13 mouse cellular contexts compared by ENCODE assay signal in the genomic region with DNA sequence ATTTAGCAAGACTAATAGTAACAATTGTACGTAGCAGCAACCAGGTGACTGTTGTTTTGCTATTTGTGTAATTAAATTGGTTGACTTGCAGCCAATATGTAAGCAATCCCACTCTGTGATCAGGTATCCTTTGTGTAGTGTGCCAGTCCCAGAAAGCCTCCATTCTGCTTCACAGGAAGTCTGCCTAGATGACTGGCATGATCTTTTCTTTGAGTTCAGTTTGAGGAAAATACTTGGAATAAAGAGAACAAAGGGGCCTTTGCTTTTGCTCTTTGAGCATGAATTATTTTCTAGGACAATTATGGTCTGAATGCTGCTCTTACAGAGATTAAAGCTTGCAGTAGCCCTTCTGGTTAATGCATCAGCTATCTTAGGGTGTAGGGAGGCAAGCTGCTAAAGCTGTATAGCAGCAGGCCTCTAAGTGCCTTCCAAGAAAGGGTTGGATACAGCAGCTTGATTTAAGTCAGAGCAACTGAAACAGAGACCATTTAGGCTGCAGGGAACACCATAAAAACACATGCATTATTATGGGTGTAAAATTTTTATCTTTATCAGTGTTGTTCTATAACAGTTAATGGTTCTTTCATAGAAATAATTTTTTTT.
DNase-seq lines count a peak whose midpoint lies in the region; ATAC-seq and TF ChIP-seq lines count a peak whose summit lies in the region.
"Had no signal": no experiment of that assay in that cellular context is flagged by ENCODE, and none has a peak within 500 bp of the region (broad histone marks: within the 10 kb centered on the region; RNA-seq: fewer than 3 reads in every experiment).

No protein-coding gene starts in this region.

- no peak overlapping the region for H3K4me2 ChIP-seq in limb, embryonic 11.5 days (ENCODE audit: low read depth, severe bottlenecking)
- H3K4me2 ChIP-seq in forebrain, postnatal 0 days (ENCODE audit: low read depth) = no peak overlapping the region
- no peak overlapping the region for H3K4me2 ChIP-seq in midbrain, embryonic 12.5 days (replicated peaks)
- no peak overlapping the region for H3K4me2 ChIP-seq in kidney, embryonic 14.5 days (replicated peaks; ENCODE audit: low read depth, low read length)
- H3K4me2 ChIP-seq: limb, embryonic 15.5 days had no signal

- 65% methylated on average over 1 of the region's 1 CpGs for WGBS in limb, embryonic 11.5 days
- 89% methylated on average over 1 of the region's 1 CpGs for WGBS in limb, embryonic 10.5 days
- WGBS in forebrain, postnatal 0 days = 7% methylated on average over 1 of the region's 1 CpGs
- WGBS in midbrain, embryonic 12.5 days = 27% methylated on average over 1 of the region's 1 CpGs
- WGBS in kidney, embryonic 14.5 days = 63% methylated on average over 1 of the region's 1 CpGs

- no peak for TF ChIP-seq CTCF in forebrain, postnatal 0 days (IDR thresholded peaks at IDR 0.05; ENCODE audit: low read depth)

- H3K4me1 ChIP-seq in limb, embryonic 11.5 days (ENCODE audit: control insufficient read depth, insufficient read depth, low read length) = 0 out of 2 replicates have a peak, but pooled peaks cover 3% of the 10 kb centered on the region
- H3K4me1 ChIP-seq in limb, embryonic 10.5 days = peaks cover 19% of the 10 kb centered on the region; the same call in 1 of the 2 replicates
- H3K4me1 ChIP-seq in forebrain, postnatal 0 days (ENCODE audit: insufficient read depth) = no peaks in the 10 kb centered on the region
- H3K4me1 ChIP-seq in midbrain, embryonic 12.5 days = peaks cover 9% of the 10 kb centered on the region
- H3K4me1 ChIP-seq in kidney, embryonic 14.5 days (ENCODE audit: control insufficient read depth, insufficient read depth, low read length) = no peaks in the 10 kb centered on the region
- H3K4me1 ChIP-seq: limb, embryonic 15.5 days had no signal

- no peak overlapping the region for H3K4me3 ChIP-seq in limb, embryonic 11.5 days (ENCODE audit: low read depth, low read length)
- no peak overlapping the region for H3K4me3 ChIP-seq in limb, embryonic 10.5 days
- H3K4me3 ChIP-seq in forebrain, postnatal 0 days (ENCODE audit: low read depth, low read length) = no peak overlapping the region
- no peak overlapping the region for H3K4me3 ChIP-seq in midbrain, embryonic 12.5 days
- no peak overlapping the region for H3K4me3 ChIP-seq in kidney, embryonic 14.5 days (ENCODE audit: low read length)
- H3K4me3 ChIP-seq: limb, embryonic 15.5 days had no signal

- no peak overlapping the region for H3K9ac ChIP-seq in limb, embryonic 11.5 days (ENCODE audit: low read length)
- no peak overlapping the region for H3K9ac ChIP-seq in forebrain, postnatal 0 days
- no peak overlapping the region for H3K9ac ChIP-seq in midbrain, embryonic 12.5 days (replicated peaks)
- no peak overlapping the region for H3K9ac ChIP-seq in kidney, embryonic 14.5 days (ENCODE audit: low read depth, low read length)
- H3K9ac ChIP-seq: limb, embryonic 15.5 days had no signal

- H3K9me3 ChIP-seq in limb, embryonic 11.5 days (ENCODE audit: control insufficient read depth, low read length) = no peaks in the 10 kb centered on the region
- H3K9me3 ChIP-seq in limb, embryonic 10.5 days (replicated peaks) = no peaks in the 10 kb centered on the region
- no peaks in the 10 kb centered on the region for H3K9me3 ChIP-seq in forebrain, postnatal 0 days (ENCODE audit: low read length)
- H3K9me3 ChIP-seq in midbrain, embryonic 12.5 days = no peaks in the 10 kb centered on the region
- no peaks in the 10 kb centered on the region for H3K9me3 ChIP-seq in kidney, embryonic 14.5 days (ENCODE audit: control insufficient read depth, low read length)
- H3K9me3 ChIP-seq: G1E; limb, embryonic 15.5 days had no signal

- H3K27ac ChIP-seq in limb, embryonic 11.5 days (replicated peaks; ENCODE audit: low read depth, low read length) = no peak overlapping the region
- H3K27ac ChIP-seq in limb, embryonic 10.5 days = no peak overlapping the region; the same call in 1 of the 2 replicates
- H3K27ac ChIP-seq in forebrain, postnatal 0 days (ENCODE audit: low read depth, low read length) = no peak overlapping the region
- no peak overlapping the region for H3K27ac ChIP-seq in midbrain, embryonic 12.5 days (replicated peaks)
- no peak overlapping the region for H3K27ac ChIP-seq in kidney, embryonic 14.5 days (ENCODE audit: low read depth, low read length)
- H3K27ac ChIP-seq: limb, embryonic 15.5 days had no signal

- H3K27me3 ChIP-seq in limb, embryonic 11.5 days (ENCODE audit: control insufficient read depth, insufficient read depth, low read length) = no peaks in the 10 kb centered on the region
- no peaks in the 10 kb centered on the region for H3K27me3 ChIP-seq in limb, embryonic 10.5 days (ENCODE audit: low read depth, poor library complexity, severe bottlenecking)
- no peaks in the 10 kb centered on the region for H3K27me3 ChIP-seq in forebrain, postnatal 0 days (ENCODE audit: insufficient read depth, low read length)
- H3K27me3 ChIP-seq in midbrain, embryonic 12.5 days = no peaks in the 10 kb centered on the region
- H3K27me3 ChIP-seq in kidney, embryonic 14.5 days (ENCODE audit: control insufficient read depth, insufficient read depth, low read length) = no peaks in the 10 kb centered on the region
- H3K27me3 ChIP-seq: limb, embryonic 15.5 days had no signal

- no peaks in the 10 kb centered on the region for H3K36me3 ChIP-seq in limb, embryonic 11.5 days (ENCODE audit: control insufficient read depth, insufficient read depth, low read length)
- H3K36me3 ChIP-seq in limb, embryonic 10.5 days = no peaks in the 10 kb centered on the region
- H3K36me3 ChIP-seq in forebrain, postnatal 0 days (ENCODE audit: insufficient read depth) = no peaks in the 10 kb centered on the region
- no peaks in the 10 kb centered on the region for H3K36me3 ChIP-seq in midbrain, embryonic 12.5 days
- no peaks in the 10 kb centered on the region for H3K36me3 ChIP-seq in kidney, embryonic 14.5 days (ENCODE audit: control insufficient read depth, insufficient read depth, low read length)
- H3K36me3 ChIP-seq: G1E; limb, embryonic 15.5 days had no signal

- ATAC-seq in limb, embryonic 11.5 days (ENCODE audit: insufficient number of reproducible peaks, low FRiP score, low TSS enrichment, low read depth) = peak; percentile 82
- ATAC-seq in forebrain, postnatal 0 days = peak; percentile 81
- peak; percentile 83 for ATAC-seq in midbrain, embryonic 12.5 days (ENCODE audit: low FRiP score, low read depth)
- no peak for ATAC-seq in kidney, embryonic 14.5 days (ENCODE audit: low FRiP score, low TSS enrichment)
- ATAC-seq in monocyte, adult 5-6 weeks (replicated peaks; ENCODE audit: insufficient number of reproducible peaks, low FRiP score, low TSS enrichment, poor library complexity, severe bottlenecking) = no peak

- DNase-seq in limb, embryonic 11.5 days (ENCODE audit: low spot score) = no peak
- DNase-seq in limb, embryonic 10.5 days (ENCODE audit: low spot score) = no peak
- DNase-seq in forebrain, postnatal 0 days = peak; percentile 16
- DNase-seq in retina, postnatal 7 days (ENCODE audit: low read depth, low spot score) = peak; percentile 6
- DNase-seq in cerebellum, adult 9-10 months = no peak
- DNase-seq: B cell, adult 2 months; heart, postnatal 4 days; kidney, adult 9 months had no signal

Comparison
In these comparisons a context has a peak if more than half of its experiments do, and no peak if none do; other contexts are left out.
1. ATAC-seq: peak in limb, embryonic 11.5 days (single experiment), forebrain, postnatal 0 days (single experiment) and midbrain, embryonic 12.5 days (single experiment); none in kidney, embryonic 14.5 days (single experiment) and monocyte, adult 5-6 weeks (single experiment).
2. DNase-seq: peak in forebrain, postnatal 0 days (single experiment) and retina, postnatal 7 days (single experiment); none in limb, embryonic 11.5 days (single experiment), limb, embryonic 10.5 days (single experiment) and cerebellum, adult 9-10 months (single experiment).